Mouse (Mus musculus) layer of hippocampus, adult 9-10 months (tissue): ENCODE results near the gene Coro1b.

ENCODE experiments used
- DNase-seq: peaks from one replicate; pipeline ENCODE4 v3.0.0; 2022; ENCODE audit warnings: low spot score

The Coro1b gene

DNA sequence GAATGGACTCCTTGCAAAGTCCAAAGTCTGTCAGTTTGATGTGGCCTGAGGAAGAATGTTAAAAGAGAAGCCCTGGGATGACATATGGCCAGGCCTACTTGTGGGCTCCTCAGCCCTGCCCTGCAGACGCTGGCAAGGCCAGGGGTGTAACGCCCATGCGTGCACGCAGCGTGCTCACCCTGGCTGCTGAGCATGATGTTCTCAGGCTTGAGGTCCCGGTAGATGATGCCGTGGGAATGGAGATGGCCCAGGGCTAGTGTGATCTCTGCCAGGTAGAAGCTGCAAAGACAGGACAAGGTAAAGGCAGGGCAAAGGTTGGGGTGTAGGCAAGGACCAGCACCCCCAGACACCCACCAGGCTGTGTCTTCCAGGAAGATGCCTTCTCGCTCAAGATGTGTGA lies 10.6 kb downstream of the Coro1b start:
- DNase-seq, result no peak

DNA sequence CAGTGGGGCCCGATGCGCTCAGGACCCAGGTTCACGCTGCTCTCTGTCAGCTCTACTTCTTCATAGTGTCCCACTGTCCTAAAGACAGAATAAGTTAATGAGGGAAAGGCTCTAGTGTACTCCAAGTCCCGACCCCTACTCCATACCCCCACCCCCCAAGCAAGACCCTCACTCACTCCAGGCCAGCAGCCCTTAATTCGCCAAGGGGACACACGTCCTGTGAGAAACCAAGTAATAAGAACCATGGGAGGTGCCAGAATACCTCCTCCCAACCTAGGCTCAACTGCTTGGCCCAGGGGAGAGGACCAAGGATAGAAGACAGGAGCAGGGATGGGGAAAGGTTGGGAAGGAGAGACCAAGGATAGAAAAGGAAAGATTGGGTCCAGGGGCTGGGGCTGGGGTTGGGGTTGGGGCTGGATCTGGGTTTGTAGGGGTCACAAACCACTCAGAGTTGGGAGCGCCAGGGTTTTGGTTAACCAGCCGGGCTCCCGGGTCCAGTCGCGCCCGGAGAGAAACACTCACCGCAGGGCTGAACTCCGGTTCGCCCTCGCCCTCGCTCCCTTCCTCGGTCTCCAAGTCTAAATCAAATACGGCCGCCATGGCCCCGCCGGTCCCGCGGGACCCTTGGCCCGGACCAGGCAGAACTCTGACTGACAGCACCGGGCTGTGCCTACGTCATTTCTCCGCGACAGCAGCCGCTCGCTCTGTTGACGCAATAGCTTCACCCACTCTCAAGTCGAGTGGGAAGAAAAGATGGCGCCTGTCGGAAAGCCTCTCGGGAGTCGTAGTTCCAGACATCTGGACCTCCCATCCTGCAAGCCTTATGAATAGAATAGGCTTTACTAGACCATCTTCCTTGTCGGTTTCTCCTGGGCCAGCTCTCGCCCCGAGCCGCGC lies 14.5 kb downstream of the Coro1b start, which contains the start of gene Rps6kb2:
Rps6kb2 (minus strand) TSS at position 709 of the 897 bp plus-strand sequence.
- peak; percentile 96 for DNase-seq

DNA sequence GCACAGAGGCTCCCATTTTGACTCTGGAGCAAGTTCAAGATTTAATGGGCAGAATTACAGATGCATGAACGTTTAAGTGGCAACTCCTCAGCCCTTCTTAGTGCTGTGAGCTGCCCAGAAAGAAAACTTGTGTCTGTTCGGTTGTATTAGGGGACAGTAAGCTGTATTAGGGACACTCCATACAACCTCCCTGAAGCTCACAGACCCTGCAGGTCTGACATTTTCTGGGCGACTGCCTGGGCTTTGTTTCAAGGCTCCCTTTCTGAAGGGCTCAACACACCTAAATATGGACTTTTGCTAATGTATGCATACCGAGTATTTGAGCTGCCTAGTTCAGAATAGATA lies 15.1 kb downstream of the Coro1b start:
- DNase-seq, result no peak

DNA sequence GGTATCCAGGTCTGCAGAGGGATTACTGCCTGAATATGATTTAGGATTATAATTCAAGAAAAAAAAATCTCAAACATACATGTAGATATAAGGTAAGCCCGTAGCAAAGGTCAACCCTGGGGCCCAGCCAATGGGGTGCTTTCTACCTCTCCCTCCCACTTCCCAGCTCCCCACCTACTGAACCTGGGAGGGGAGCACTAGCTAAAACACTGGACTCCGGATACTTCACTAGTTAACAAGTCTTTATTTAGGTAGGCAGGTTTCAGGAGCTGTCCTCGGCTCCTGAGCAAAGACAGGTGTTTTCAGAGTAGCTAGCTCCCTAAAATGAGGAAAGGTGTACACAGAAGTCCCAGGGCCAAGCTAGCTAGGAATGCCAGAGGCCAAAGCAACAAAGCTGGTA lies 15.7 kb downstream of the Coro1b start:
- DNase-seq, result no peak

DNA sequence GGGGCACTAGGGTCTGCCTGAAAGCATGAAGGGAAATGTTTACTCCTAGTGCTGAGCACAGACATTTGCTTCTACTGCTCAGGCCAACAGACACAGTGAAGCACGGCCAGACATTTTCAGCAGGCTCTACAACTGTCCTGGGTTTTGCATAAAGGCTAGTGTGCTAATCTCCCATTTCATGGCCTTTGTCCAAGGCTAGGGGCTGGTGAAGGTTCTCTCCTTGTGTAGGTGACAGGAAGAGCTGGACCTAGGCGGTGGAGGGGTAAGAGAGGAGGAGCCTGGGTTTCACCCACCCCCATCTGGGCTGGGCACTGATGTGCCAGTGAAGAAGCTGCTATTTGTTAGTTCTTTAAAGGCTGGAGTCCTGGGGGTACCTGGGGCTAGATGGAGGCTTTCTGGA lies 16.3 kb downstream of the Coro1b start:
- no peak for DNase-seq

DNA sequence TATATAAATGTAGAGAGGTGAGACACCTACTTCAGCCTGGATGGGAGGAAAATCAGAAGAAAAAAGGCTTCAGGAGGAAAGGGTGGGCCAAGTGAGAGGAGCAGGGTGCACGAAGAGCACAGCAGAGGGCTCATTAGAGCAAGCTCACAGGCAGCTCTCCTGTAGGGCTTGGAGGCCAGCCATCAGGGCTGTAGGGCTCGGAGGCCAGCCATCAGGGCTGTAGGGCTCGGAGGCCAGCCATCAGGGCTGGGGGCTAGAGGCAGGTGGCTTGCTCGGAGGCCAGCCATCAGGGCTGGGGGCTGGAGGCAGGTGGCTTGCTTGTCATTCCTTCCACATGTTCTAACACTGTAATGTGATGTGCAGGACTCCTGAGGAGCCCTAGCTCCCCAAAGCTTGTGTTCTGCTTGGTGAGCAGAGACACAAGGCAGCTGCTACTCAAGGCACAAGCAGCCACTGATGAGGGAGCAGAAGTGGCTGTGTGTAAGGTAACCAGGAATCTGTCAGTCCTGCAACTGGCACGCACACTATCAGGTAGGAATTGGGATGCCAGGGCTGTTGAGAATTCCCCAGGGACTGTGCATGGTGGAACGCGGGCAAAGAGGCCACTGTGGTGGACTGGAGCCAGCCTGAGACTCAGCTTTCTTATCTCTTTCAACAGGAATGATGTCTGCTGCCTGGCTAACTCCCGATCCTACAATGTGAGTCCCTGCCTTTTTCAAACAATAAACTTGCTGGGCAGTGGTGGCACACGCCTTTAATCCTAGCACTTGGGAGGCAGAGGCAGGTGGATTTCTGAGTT lies 18.5 kb downstream of the Coro1b start:
- no peak for DNase-seq

DNA sequence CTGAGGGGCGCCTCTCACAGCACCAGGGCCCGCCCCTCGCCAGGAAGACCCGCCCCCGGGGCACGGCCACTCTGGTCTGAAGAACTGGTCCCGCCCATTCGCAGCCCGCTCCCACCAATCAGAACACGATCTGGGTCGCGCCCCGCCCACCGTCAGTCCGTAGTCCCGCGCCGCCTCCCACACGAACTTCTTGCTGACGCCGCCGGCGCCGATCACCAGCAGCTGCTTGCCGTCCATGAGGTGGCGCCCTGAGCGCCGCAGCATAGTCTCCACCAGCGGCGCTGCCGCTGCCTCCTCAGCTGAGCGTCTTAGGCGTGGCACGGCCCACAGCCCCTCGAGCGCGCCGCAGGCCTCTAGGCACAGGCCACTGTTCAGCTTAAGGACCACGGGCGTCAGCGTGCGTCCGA lies 21.0 kb downstream of the Coro1b start:
- DNase-seq, result peak; percentile 99

DNA sequence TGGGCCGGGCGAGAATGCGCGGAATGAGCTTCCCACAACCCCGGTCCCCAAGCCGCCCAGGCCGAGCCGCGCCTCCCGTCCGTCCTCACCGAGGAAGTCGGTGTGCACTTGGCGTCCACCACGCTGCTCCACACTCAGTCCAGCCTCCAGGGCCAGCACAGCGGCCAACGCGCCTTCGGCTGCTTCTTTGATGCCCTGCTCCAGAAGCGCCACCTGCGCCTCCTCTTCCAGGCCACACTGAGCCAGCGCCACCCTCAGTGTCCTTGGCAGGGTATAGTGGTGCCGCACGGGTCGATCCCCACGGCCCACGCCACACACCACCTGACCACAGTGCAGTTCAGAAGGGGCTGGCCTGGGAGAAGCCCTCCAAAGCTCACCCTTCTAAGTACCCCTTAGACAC lies 21.4 kb downstream of the Coro1b start:
- DNase-seq, result no peak

DNA sequence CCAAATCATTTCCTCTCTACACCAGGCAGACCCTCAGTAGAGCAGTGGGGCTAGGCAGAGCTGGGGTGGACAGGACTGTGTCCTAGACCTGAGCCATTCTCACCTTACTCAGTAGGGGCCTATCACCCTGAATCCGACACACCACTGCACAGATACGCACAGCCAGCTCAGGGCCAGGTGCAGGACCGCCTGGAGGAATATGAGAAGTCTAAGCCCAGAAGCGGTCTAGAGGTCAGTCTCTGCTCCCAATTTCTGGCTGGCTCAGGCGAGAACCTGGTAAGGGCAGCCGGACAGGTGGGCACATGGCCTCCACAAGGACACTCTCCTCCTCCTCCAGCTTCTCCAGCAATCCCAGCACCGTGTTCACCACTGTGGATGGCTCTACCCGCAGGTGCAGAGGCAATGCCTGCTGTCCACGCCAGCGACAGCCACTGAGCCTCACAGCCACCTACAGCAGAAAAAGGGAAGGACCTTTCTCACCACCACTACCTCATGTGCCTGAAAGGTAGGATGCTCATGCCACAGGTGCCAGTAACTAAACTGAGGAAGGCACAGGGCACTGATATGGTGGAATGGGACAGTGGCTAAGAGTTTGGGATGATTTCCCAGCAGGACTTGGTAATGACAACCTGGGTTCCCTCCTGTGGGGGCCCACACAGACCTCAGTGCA lies 22.4 kb downstream of the Coro1b start:
- no peak for DNase-seq

DNA sequence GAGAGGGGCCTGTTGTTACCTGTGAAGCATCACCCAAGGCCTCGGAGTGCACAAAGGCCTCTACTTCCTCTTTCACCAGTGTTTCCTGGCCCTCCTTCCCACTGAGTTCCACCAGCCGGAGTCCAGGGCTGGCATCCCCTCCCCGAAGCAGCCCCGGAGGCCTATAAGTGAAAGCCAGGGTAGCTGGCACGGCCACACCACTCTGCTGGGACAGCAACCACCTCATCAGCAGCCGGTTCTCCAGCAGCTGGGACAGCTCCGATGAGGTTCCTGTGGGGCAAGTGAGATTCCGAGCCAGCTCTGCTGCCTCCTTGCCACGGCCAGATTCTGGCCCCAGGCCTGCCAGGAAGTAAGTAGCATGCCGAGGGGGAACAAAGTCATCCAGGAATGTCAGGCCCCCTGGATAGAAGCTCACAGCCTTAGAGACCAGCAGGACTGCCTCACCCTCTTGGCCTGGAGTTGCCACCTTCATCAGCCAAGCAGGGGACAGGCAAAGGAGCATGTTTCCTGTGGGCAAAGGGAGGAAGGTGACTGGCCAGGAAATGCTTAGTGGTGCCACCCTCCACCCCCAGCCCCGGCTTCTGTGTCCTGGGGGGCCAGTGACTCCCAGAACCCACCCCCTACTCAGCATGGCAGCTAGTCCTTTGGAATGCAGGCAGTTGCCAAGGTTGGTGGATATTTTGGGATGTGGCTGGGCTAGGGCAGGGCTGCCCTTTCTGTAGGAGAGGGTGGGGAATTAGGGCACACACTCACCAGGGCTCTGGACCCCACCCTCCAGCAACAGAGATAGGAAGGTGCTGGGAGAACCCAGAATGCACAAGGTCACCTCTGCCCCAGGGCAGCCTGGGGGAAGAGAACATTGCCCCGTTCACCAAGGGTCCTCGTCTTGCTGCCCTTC lies 23.2 kb downstream of the Coro1b start:
- no peak for DNase-seq

DNA sequence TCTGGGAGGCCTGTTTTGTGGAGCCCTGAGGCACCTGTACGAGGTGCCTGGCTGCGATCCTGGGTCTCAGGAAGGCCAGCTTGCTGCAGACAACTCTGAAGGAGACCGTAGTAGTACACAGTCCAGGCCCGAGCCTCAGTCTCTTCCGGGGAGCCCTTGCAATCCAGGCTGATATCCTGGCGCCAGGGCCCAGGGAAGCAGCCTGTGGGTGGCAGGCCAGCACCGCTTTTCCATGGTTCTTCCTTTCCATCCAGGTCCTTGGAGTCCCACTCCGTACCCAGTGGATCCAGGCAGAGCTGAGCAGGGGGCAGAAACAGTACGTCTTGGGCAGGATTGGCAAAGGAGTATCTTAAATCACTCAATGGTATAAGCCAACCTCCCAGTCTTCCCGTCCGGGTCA lies 24.5 kb downstream of the Coro1b start:
- DNase-seq, result no peak

DNA sequence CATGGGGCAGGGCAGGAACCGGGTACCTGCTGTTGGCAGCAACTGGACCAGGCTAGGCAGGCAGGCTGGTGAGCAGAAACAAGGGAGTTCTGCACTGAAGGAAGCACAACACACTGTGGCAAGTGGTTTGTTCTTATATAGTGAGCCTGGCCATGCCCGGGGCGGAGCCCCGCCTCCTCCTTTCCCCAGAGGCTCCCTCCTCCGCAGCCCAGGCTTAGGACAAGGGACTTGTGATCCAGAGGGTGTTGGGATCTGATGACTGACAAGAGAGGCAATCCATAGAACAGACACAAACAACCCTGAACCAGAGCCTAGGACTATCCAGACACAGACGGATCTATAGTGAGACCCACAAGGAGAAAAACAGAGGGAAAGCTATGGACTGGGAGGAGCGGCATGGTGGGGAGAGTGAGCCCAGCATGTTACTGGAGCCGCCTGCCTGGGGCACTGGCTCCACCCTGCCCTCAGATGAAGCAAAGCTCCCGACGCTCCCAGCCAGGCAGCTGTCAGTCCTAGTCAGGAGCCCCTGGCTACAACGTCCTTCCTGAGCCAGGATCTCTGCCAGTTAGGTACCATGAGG lies 27.0 kb downstream of the Coro1b start, which contains the start of gene Carns1:
Carns1 (minus strand) TSS at position 112 of the 580 bp plus-strand sequence.
- no peak for DNase-seq

DNA sequence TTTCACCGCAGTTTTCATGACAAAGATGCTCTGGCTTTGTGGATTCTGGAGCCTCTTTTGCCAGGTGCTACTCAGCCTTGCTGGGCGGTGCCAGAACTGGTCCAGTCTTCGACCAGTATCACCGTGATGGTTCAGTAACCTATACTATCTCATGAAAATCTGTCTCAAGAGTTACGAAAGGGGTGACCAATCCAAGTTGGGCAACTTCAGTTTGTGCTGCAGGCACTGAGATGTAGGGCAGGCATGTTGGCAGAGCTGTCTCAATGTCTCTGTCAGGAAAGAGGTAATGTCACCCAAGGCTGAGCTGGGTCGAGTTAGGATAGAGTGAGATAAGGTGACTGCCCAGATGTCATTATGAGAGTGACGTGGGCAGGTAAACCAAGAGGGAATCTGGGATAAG lies 32.0 kb downstream of the Coro1b start:
- no peak for DNase-seq

DNA sequence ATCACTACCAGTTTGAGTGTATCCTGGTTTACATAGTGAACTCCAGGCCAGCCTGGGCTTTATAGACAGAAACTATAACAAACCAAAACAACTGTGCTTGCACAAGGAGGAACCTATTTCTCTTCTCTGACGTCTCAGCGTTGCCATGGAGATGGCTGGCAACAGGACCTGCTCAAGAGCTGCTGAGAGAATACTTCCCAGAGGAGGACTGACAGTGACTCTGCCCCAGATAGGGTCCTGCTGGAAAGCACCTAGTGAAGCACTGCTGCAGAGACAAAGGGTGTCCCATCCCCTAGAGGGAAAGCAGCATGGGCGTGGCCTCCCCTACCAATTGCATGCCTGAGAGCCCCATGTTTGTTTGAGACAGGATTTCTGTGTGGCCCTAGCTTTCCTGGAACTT lies 33.5 kb downstream of the Coro1b start:
- no peak for DNase-seq

DNA sequence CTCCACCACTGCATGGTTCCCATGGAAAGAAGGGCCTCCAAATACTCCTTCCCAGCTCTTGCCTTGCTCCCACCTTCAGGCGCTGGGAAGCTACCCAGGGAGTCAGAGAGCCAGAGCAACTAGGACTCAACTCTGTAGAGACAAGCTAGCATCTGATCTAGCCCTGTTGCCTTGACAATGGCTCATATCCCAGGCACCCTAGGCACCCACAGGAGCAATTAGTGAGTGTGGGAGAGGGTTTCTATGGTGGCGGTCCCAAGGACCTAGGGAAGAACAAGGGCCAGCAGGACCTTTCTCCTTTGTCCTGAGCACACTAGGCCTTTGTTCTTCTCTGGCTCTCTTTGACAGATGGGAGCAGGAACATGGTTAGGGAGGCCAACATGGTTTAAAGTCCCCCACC lies 35.3 kb downstream of the Coro1b start:
- no peak for DNase-seq

DNA sequence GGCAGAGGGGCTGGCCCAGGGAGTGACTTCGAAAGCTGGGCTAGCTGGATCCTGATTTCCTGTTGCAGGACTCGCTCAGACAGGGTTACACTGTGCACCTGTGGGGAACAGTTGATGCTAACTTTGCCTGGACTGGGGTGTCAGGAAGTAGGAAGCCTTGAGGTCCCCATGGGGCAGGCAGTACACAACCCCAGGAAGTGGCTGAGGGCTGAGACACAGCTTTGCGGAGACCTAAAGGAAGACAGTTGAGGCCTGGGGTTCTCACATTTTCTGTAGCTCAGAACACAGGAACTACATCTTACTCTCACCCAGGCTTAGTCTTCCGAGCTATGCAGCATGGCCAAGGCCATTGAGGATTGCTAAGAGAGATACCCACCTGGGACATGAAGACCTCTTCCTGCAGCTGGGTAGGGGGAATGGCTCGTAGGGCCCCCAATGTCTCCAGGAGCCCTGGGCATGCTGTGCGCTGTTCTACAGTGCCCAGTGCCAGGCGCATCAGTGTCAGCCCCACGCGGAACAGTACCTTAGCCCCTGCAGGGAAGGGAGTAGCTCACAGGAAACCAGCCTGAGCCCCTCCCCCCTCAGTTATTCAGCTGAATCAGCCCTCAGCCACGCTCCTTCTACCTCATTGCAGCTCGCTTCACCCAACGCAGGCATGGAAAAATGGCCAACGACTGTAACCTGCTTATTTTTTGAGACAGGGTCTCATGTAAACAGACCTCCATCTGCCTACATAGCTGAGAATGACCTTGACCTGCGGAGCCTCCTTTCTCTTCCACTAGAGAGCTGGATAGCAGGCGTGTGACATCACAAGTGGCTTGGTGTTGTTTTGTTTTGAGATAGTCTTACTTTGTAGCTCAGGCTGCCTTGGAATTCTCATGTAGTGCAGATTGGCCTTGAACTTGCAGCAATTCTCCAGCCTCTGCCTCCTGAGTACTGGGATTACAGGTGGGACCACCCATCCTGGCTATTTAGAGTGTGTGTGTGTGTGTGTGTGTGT lies 36.9 kb downstream of the Coro1b start:
- DNase-seq, result no peak

DNA sequence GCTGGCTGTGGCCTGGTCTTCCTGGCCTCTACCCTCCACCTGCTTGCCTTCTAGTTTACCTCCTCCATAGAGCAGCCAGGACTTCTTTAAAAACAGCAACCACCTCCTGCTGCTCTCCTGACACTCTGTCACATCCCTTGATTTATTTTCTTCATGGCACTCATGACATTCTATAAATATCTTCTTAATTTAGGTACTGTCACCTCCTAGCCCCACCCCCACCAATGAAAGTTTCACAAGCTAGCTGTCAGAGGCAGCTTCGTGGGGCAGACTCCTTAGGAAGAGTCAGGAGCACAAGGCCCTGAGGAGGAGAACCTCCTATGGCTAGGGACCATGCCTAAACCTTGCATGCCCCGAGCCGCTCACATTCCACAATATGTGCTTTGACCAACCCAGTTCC lies 38.9 kb downstream of the Coro1b start:
- no peak for DNase-seq

DNA sequence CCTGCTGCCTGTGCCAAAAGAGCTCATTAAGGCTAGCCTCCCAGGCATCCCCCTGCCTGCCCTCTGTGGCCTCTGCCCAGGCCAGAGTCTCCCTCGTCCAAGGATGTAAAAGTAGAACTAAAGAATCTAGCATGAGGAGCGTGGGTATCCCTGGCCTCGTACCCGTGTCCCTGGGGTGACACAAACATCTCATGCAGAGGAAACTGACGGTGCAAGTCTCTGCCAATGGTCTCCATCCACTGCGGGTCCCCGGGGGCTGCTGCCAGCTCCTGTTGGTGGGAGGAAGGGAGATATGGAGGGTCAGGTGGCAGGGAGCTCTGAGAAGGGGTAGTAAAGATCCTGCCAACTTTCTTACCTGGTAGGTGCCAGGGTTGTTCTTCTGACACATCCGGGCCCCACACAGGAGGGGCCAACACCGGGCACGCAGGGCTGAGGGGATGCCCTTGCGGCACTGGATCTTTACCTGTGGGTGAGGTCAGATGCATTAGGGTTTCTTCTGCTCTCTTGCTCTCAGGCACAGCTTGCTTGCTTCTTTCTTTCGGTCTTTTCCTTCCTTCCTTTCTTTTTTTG lies 40.7 kb downstream of the Coro1b start:
- no peak for DNase-seq

DNA sequence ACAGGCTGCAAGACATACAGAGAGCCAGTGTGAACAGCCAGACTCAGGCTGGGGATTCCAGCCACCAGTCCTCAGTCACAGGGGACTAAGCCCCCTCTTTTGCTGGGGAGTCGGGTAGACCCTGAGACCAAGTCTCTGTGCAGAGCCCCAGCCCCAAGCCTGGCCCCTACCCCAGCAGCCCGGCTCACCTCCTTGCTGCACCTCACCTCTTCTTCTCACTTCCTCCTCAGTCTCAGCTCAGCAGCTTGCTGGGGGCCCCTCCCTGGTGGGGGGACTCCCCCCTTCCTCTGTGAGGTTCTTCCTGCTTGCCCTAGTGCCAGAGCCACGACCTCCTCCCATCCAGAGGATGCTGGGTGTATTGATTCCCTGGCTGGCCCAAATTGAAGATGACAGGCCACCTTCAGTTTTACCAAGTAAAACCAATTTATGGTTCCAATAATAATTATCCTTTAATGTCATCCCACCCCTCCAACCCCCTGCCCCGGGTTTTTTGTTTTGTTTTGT lies 42.5 kb downstream of the Coro1b start, which contains the start of gene Tbc1d10c:
Tbc1d10c (minus strand) TSS at position 454 of the 504 bp plus-strand sequence.
- no peak for DNase-seq
